Mouse (Mus musculus) intestine, embryonic 16.5 days (tissue): ENCODE measurements around the gene Nxnl1. TPM values are rescaled to one million over a fixed set of nuclear protein-coding genes. Genes with fewer than 3 reads are reported as not detected.

Experiments used
- ATAC-seq: fragments of 200-750 bp; cut with Nextera tagmentation; 2 replicates; pipeline ENCODE4 v1.8.0; 2017; ENCODE audit warnings: moderate TSS enrichment, moderate library complexity
- H3K27ac ChIP-seq: fragments of 300-500 bp; sonication (generic); 2 replicates; pipeline ENCODE4 v1.5.1; 2014; ENCODE audit warnings: mild to moderate bottlenecking, low read length
- H3K27me3 ChIP-seq: fragments of 300-500 bp; sonication (generic); replicated peaks from 2 replicates; pipeline ENCODE4 v1.6.1; 2014; ENCODE audit warnings: low read length, control low read depth, mixed read lengths; ENCODE audit not compliant: control insufficient read depth, insufficient read depth
- H3K36me3 ChIP-seq: fragments of 300-500 bp; sonication (generic); 2 replicates; pipeline ENCODE4 v1.6.1; 2014; ENCODE audit warnings: low read length, control low read depth; ENCODE audit not compliant: control insufficient read depth, insufficient read depth
- H3K4me1 ChIP-seq: fragments of 300-500 bp; sonication (generic); 2 replicates; pipeline ENCODE4 v1.6.1; 2014; ENCODE audit warnings: low read length, control low read depth, mixed read lengths; ENCODE audit not compliant: control insufficient read depth, insufficient read depth
- H3K4me2 ChIP-seq: fragments of 300-500 bp; sonication (generic); 2 replicates; pipeline ENCODE4 v1.6.1; 2014; ENCODE audit warnings: low read depth, low read length, control low read depth
- H3K4me3 ChIP-seq: fragments of 300-500 bp; sonication (generic); 2 replicates; pipeline ENCODE4 v1.5.1; 2014; ENCODE audit warnings: mild to moderate bottlenecking, low read length
- H3K9ac ChIP-seq: fragments of 300-500 bp; sonication (generic); 2 replicates; pipeline ENCODE4 v1.6.1; 2014; ENCODE audit warnings: low read depth, low read length
- H3K9me3 ChIP-seq: fragments of 300-500 bp; sonication (generic); 2 replicates; pipeline ENCODE4 v1.6.1; 2016; ENCODE audit warnings: low read length, control low read depth; ENCODE audit not compliant: control insufficient read depth
- WGBS: fragments of 180-500 bp; shearing (Covaris S2); extraction: QIAGEN DNeasy Blood & Tissue Kit; methylation state at CpG from one replicate; pipeline ENCODE4 v1.1.7; 2014; 5-methylcytosine and 5-hydroxymethylcytosine counted together
- polyA plus RNA-seq: library from polyadenylated mRNA; unstranded; fragments of >200 nt; fragmentation: Nextera tagmentation; extraction: Ambion mirVana; gene quantifications from 2 replicates; pipeline ENCODE4 v1.2.1, GENCODE M21; 2015

Gene Nxnl1
- polyA plus RNA-seq, 1 experiment from 2014 or later: not detected

GRCm38 (mm10) chr8:71597451-71597850 is 31.1 kb upstream of the Nxnl1 start, which contains the start of gene Fam129c:
Gene Fam129c (plus strand): TSS chr8:71597648.
- no peak for ATAC-seq
- Histone ChIP-seq H3K4me1 (peaks cover 25% of the 10 kb centered on the region), H3K27me3 (peaks cover 6% of the 10 kb centered on the region), H3K27ac (no peak within 1 kb of the TSS), H3K36me3 (no peaks in the 10 kb centered on the region), H3K4me3 (no peak within 1 kb of the TSS), H3K9me3 (no peaks in the 10 kb centered on the region), H3K4me2 (no peak within 1 kb of the TSS), H3K9ac (no peak within 1 kb of the TSS)
- 85% methylated on average over 3 of the region's 3 CpGs for whole genome bisulfite sequencing

GRCm38 (mm10) chr8:71596798-71597197 is 30.4 kb upstream of the Nxnl1 start:
- no peak for ATAC-seq
- no peaks in the 10 kb centered on the region for H3K9me3 ChIP-seq
- no peaks in the 10 kb centered on the region for H3K36me3 ChIP-seq
- no peaks in the 10 kb centered on the region; the same call in 1 of the 2 replicates for H3K27me3 ChIP-seq
- H3K9ac ChIP-seq: no peak overlapping the region
- 79% methylated on average over 4 of the region's 4 CpGs for WGBS
- H3K4me2 ChIP-seq: no peak overlapping the region
- H3K4me1 ChIP-seq: peaks cover 18% of the 10 kb centered on the region
- no peak overlapping the region for H3K4me3 ChIP-seq
- H3K27ac ChIP-seq: no peak overlapping the region

DNA sequence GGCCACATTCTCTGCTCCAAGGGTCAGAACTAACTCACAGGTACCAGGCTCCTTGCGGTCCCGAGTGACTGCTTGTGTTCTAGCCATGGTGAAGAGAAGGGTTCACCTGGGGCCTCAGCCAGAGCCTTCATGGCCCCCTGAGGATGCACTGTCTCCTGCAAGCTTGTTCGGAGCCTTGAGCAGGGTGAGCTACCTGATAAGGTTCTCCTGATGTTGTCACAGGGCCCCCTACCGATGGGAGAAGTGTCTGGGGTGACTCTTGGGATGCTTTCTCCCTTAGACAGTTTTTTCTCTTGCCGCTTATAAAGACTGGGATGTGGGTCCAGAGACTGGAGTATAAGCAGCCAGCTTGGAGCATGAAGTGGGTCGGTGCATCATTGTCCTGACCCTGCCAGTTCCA is 30.0 kb upstream of the Nxnl1 start:
- no peaks in the 10 kb centered on the region for H3K36me3 ChIP-seq
- no peaks in the 10 kb centered on the region for H3K27me3 ChIP-seq
- H3K4me2 ChIP-seq: no peak overlapping the region
- 59% methylated on average over 6 of the region's 6 CpGs for WGBS
- H3K4me1 ChIP-seq: peaks cover 18% of the 10 kb centered on the region
- no peak overlapping the region for H3K27ac ChIP-seq
- ATAC-seq: no peak
- no peak overlapping the region for H3K9ac ChIP-seq
- no peak overlapping the region for H3K4me3 ChIP-seq
- no peaks in the 10 kb centered on the region for H3K9me3 ChIP-seq

GRCm38 (mm10) chr8:71595862-71596261 is 29.5 kb upstream of the Nxnl1 start:
- Histone ChIP-seq H3K9ac (0 out of 2 replicates have a peak overlapping the region, but pooled peaks have one; percentile 25), H3K27me3 (no peaks in the 10 kb centered on the region), H3K27ac (no peak overlapping the region), H3K4me3 (no peak overlapping the region), H3K36me3 (no peaks in the 10 kb centered on the region), H3K4me2 (no peak overlapping the region), H3K9me3 (no peaks in the 10 kb centered on the region), H3K4me1 (peaks cover 22% of the 10 kb centered on the region)
- WGBS: 7% methylated on average over 27 of the region's 27 CpGs
- peak; percentile 15; the same call in 1 of the 2 replicates for ATAC-seq

- Histone ChIP-seq H3K36me3 (no peaks in the 10 kb centered on the region), H3K4me3 (no peak overlapping the region), H3K9me3 (no peaks in the 10 kb centered on the region), H3K4me1 (peaks cover 24% of the 10 kb centered on the region), H3K27ac (no peak overlapping the region), H3K9ac (no peak overlapping the region), H3K4me2 (no peak overlapping the region), H3K27me3 (no peaks in the 10 kb centered on the region)
- WGBS: 86% methylated on average over 4 of the region's 4 CpGs
- no peak for ATAC-seq
Observed at GRCm38 (mm10) chr8:71594324-71594722, 27.9 kb upstream of the Nxnl1 start.

DNA sequence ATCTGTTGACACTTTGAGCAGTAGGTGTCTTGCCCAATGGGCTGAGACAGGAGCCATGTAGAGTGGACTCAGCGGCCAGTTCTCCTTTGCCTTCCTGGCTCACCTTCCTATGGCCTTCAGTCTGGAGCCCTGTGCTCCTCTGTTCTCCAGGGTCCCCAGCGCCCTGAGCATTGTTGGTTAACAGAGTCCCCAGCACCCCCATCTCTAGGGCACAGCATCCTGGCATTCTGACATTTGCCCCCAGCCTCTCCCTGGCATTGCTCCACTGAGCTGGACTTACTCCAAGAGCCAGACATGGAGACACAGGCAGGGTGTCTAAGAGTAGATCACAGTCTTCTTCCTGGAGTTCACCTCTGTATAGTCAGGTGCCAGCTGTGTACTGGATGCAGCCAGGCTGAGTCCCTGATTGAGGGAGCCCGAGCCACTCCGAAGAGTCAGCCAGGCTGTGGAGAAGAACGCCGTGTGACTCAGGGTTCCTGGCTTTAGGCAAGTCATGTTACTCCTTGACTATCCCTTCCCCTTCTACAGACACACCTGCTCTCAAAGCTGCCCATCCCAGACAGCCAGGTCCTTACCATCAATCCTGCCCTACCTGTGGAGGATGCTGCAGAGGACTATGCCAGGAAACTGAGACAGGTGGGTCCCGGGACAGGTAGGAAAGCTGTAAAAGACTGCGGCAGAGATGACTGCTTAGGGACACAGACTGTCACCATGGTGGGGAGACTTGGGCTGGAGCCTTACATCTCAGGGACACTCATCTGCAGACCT is 27.3 kb upstream of the Nxnl1 start:
- Histone ChIP-seq H3K27ac (no peak overlapping the region), H3K36me3 (no peaks in the 10 kb centered on the region), H3K4me2 (no peak overlapping the region), H3K4me3 (no peak overlapping the region), H3K9me3 (no peaks in the 10 kb centered on the region), H3K27me3 (no peaks in the 10 kb centered on the region), H3K4me1 (peaks cover 24% of the 10 kb centered on the region), H3K9ac (peak overlapping the region; percentile 97; the same call in 1 of the 2 replicates)
- WGBS: 92% methylated on average over 8 of the region's 8 CpGs
- no peak for ATAC-seq

DNA sequence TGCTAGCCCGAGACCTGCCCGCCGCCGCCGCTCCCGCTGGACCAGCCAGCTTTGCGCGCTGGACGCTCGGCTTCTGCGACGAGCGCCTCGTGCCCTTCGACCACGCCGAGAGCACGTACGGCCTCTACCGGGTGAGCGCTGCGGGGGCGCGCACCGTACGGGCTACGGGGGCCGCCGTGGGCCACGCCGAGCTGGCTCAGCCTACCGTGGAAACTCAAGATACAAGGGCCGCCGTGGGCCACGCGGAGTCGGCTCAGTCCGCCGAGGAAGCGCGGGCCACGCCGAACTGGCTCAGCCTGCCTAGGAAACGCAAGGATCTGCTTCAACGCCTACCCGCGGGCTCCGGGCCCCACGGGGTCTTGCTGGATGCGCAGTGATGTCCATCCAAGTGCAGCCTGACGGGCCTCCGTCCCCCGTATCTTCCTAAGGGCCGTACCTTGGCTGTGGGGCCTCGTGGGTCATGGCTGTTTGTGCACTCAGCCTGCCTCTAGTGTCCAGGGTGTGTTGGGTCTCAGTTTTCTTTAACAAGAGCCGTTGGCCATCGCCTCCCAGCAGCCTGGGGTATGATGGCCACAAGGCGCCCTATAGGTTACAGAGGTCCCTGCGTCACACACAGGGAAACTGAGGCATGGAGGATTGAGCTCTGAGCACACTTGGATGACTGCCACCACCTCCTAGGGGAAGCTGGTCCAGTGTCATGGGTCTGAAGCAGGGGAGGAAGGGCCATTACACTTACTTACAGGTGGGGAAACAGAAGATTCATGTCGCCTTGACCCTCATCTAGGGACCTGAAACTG is 26.2 kb upstream of the Nxnl1 start:
- no peaks in the 10 kb centered on the region for H3K9me3 ChIP-seq
- H3K4me1 ChIP-seq: peaks cover 24% of the 10 kb centered on the region
- peak overlapping the region; percentile 97 for H3K9ac ChIP-seq
- H3K4me2 ChIP-seq: peak overlapping the region; percentile 96
- no peaks in the 10 kb centered on the region for H3K27me3 ChIP-seq
- peak; percentile 77 for ATAC-seq
- H3K36me3 ChIP-seq: no peaks in the 10 kb centered on the region
- H3K4me3 ChIP-seq: peak overlapping the region; percentile 87
- 4% methylated on average over 60 of the region's 60 CpGs for WGBS
- H3K27ac ChIP-seq: peak overlapping the region; percentile 99

- Histone ChIP-seq H3K4me2 (peak within 1 kb of the TSS; percentile 96), H3K9ac (peak within 1 kb of the TSS; percentile 97), H3K4me1 (peaks cover 24% of the 10 kb centered on the region), H3K4me3 (peak within 1 kb of the TSS; percentile 87), H3K9me3 (no peaks in the 10 kb centered on the region), H3K27me3 (no peaks in the 10 kb centered on the region), H3K36me3 (no peaks in the 10 kb centered on the region), H3K27ac (peak within 1 kb of the TSS; percentile 99)
- peak; percentile 91 for ATAC-seq
- WGBS: under 1% methylated on average over 71 of the region's 71 CpGs
Observed at GRCm38 (mm10) chr8:71591471-71592373, 25.3 kb upstream of the Nxnl1 start, which contains the start of gene Pgls. Gene Pgls (plus strand): TSS chr8:71592176.
